Mouse (Mus musculus) embryo, embryonic 10 days (tissue): Measurements from ENCODE around the gene Olfr1160.
"Not testable (repeated sequence)": the region's sequence is repeated elsewhere in the genome, so short reads cannot be mapped to it uniquely, and the experiment has no call there.

ENCODE experiments used
- DNase-seq: peaks from one replicate; pipeline ENCODE4 v3.0.0-alpha.2; 2015; ENCODE audit warnings: low spot score

Gene Olfr1160

DNA sequence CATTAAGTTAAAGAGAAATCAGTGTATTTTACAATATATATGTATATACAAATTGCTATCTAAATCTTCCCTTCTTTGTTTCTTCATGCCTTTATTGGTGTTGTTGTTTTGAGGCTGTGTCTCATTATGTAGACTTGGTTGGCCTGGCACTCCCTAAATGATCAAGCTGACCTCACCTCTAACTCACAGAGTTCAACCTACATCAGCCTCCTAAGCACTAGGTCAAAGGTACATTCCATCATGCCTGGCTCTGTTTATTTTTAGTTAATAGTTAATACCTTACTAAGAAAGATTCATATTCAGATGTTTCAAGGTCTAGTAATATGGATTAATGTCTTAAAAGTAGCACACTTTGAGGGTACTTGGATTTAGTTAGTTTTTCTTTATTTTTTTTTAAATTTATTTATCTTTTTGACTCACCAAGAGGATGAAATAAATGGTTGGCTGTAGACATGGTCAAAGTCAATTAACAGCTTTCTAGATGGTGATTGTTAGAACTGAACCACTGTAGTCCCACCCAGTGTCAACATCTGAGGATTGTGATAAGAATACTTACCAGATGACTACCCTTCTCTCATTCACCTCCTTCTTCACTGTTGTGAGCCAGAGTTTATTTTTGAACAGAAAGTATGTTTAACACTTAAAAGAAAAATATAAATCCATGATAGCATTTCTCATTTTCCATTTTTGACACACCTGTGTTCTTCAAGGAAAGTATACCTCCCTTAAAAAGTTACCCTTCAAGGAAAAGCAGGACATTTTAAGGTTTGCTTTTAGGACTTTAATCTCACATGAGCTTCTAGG lies at the start of gene Olfr1160:
Olfr1160 (minus strand) TSS at position 754 of the 804 bp plus-strand sequence.
- no peak for DNase-seq

DNA sequence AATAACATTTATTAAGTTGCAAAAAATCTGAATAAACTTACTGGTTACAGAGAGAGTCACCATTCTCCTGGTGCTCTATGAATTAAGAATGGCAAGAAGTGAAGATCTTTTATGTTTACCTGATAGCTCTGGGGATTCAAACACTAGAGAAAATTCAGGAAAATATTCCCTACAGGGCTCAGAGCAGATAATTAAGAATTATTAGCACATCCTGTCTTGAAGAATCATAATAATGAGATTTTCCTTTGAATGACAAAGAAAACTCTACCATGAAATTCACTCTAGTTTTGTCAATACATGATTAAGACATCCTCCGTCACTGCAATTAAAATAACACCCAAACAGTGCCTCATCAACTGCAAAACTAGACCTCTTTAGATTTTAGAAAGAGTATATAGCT lies 43.0 kb upstream of the Olfr1160 start, which contains the start of gene Olfr1162:
Olfr1162 (minus strand) TSS at position 101 of the 400 bp plus-strand sequence.
- no peak for DNase-seq

DNA sequence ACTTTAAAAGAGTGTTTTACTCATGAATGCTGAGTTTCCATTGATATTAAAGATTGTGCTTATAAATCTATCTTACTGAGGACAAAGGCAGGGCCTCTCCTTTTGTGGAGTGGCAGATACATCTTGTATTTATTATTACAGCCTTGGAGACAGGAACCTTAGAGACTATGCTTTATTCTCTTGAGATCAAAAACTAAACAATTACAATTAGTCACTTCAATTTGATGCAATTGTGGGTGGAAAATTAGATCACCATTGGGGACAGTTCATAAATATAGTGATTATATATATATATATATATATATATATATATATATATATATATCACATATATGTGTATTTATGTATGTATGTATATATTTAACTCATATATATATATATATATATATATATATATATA lies 29.5 kb upstream of the Olfr1160 start, which contains the start of gene Olfr73:
Olfr73 (minus strand) TSS at position 101 of the 400 bp plus-strand sequence.
- DNase-seq = no peak

DNA sequence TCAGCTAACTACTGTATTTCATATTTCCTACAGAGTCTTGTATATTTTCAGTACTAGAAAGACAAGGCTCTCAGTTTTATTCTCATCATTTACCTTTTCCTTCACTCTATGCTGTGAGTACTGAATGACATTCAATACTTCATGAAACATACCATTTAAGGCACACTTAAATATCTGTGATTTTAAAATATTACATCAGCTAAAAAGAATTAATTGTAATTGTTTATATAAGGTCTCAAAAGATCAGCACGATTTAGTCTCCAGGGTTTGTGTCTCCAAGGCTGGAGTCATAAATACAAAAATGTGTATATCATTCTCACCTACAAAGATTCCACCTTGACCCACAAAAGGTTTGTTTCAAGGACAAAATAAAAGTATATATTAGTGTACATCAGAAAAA lies 14.4 kb upstream of the Olfr1160 start, which contains the start of gene Olfr1161:
Olfr1161 (plus strand) TSS at position 301 of the 400 bp plus-strand sequence.
- not testable (repeated sequence) for DNase-seq

DNA sequence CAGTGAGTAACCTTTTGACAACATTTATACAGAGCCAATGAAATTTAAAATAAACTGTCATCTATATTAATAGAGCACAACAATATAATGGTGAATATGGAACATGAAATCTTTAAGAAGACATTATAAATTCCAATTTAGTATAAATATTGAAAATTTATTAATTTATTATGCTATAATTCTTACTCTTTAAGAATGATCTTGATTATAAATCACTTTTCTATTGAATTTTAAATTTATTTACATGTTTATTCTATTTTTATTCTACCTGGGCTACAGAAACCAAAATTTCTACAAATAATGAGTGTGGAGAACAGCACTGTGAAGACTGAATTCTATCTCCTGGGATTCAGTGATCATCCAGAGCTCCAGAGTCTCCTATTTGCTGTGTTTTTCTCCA lies 18.3 kb downstream of the Olfr1160 start, which contains the start of gene Olfr1158:
Olfr1158 (plus strand) TSS at position 301 of the 400 bp plus-strand sequence.
- DNase-seq = no peak

DNA sequence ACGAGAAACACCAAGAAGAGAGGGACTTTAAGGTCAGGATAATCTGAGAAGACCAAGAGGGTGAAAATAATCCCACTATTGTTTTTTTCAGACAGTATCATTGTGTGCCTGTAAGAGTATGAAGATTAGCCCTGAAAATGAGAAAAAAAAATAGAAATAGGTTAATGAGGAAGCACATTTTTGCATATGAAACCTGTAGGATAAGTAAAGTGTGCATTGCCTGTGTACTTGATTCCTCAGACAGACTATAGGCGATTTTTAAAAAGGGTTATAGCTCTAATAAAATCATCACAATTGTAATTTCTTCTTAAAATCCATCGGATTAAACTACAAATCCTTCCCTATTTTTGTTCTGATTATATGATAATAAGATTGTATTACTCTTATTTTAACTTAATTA lies 33.5 kb downstream of the Olfr1160 start, which contains the start of gene Olfr74:
Olfr74 (minus strand) TSS at position 101 of the 400 bp plus-strand sequence.
- no peak for DNase-seq

DNA sequence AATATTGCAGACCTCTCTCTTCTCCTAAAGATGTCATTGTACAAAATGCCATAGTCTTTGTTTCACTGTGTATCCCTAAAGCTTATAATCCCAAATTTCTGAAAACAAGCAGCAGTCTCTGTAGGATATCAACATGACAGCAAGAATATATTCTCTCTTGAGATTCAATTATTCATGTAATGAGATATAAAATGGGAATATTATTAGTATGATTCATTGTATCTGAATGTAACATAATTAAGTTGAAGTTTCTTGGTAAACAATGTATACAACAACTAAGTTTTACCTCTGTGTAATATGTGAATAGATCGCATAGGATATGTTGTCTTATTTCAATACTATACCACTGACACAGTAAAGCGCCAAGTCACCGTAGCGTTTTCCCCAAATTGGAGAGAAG lies 39.9 kb downstream of the Olfr1160 start, which contains the start of gene Olfr1157:
Olfr1157 (minus strand) TSS at position 101 of the 400 bp plus-strand sequence.
- DNase-seq = no peak

DNA sequence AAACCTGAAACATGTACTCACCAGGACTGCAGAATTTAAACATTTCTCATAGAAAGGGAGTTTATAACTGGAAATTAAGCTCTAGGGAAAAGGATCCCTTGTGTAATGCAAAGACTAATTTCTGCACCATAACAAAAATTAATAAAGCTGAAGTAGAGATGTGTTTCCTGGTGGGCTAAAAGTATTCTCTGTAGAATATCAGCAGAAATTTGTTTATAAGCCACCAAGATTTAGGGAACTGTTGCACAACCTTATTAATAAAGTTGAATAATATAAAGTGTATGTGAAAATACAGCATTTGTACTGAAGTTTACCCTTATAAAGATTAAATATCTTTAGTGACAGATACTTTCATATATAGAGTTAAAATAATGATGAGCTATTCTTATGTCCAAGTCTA lies 55.1 kb downstream of the Olfr1160 start, which contains the start of gene Olfr1156:
Olfr1156 (minus strand) TSS at position 101 of the 400 bp plus-strand sequence.
- no peak for DNase-seq
